Mouse (Mus musculus): ENCODE measurements at regions not wholly inside any gene's neighbourhood (a gene's known extent, or its start where the extent isn't known, plus 50 kb on each side); places are given as distances from the start of the nearest gene placed in this dataset.

- H3K4me2 ChIP-seq = no peak overlapping the region
- no peak for ATAC-seq
- H3K27ac ChIP-seq = no peak overlapping the region
- no peaks in the 10 kb centered on the region for H3K36me3 ChIP-seq (ENCODE audit: poor library complexity, severe bottlenecking)
- WGBS = 58% methylated on average over 6 of the region's 6 CpGs
- H3K27me3 ChIP-seq = no peaks in the 10 kb centered on the region
- no peak overlapping the region for H3K4me3 ChIP-seq
- H3K9ac ChIP-seq = no peak overlapping the region
- H3K4me1 ChIP-seq = peaks cover 7% of the 10 kb centered on the region
- H3K9me3 ChIP-seq (replicated peaks) = no peaks in the 10 kb centered on the region
Measured at GRCm38 (mm10) chr16:18683556-18683955, 53.8 kb upstream of the Sept5 start.

DNA sequence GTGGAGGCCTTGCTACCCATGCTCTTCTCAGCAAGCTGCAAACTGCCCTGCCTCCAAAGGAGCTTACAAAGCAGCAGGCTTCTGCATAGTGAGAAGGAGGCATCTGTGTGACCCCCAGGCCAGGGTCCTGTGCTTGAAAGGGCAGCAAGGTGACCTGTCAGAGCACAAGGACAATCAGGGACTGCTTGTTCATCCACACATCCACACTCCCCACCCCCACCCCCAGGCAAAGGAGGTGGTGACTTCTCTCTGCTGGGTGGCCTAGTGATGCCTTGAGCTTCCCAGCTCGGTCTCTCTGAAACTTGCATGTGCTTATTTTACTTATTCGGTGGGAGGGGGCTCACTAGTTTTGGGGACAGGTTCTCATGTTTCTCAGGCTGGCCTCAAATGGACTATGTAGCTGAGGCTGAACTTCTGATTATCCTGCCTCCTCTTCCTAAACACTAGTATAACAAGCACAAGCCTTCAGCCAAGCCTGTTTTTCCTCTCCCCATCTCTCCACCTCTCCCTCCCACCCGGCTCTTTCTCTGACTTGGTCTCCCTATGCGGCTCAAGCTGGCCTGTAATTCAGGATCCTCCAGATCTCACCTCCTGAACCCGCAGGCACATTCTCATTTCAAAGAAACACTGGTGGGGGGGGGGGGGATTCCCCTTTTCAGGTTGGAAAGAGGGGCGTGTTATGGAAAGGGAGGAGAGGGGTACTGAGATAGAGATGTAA is 56.4 kb upstream of the Sept5 start:
- Histone ChIP-seq H3K27ac (no peak overlapping the region), H3K36me3 (ENCODE audit: poor library complexity, severe bottlenecking) (no peaks in the 10 kb centered on the region), H3K27me3 (no peaks in the 10 kb centered on the region), H3K4me1 (peaks cover 7% of the 10 kb centered on the region), H3K9me3 (replicated peaks) (no peaks in the 10 kb centered on the region), H3K4me3 (no peak overlapping the region), H3K9ac (no peak overlapping the region), H3K4me2 (no peak overlapping the region)
- 13% methylated on average over 6 of the region's 6 CpGs for WGBS
- ATAC-seq = peak; percentile 30; the same call in 1 of the 2 replicates

DNA sequence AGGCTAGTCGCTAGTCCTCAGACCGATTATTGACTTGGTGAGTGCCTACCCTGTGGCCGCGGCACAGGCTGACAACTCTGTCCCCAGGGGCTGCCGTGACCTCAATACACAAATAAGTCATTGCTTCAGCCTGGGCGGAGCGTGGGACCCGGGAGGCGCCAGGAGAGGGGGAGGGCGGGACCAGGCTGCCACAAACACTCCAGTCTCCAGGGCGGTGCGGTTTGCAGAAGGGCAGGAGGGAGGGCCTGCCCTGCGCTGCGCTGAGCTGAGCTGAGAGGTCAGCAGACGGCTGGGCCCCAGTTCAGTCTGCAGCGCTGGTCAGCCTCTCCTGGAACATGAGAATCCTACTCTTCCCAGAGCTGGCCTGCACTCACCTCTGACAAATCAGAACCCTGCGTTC is 57.2 kb upstream of the Sept5 start:
- Histone ChIP-seq H3K4me1 (peaks cover 7% of the 10 kb centered on the region), H3K4me3 (peak overlapping the region; percentile 25), H3K9ac (peak overlapping the region; percentile 55; the same call in 1 of the 2 replicates), H3K9me3 (replicated peaks) (no peaks in the 10 kb centered on the region), H3K36me3 (ENCODE audit: poor library complexity, severe bottlenecking) (no peaks in the 10 kb centered on the region), H3K27ac (peak overlapping the region; percentile 32; the same call in 1 of the 2 replicates), H3K4me2 (peak overlapping the region; percentile 57), H3K27me3 (no peaks in the 10 kb centered on the region)
- ATAC-seq = peak; percentile 96
- under 1% methylated on average over 17 of the region's 17 CpGs for WGBS

GRCm38 (mm10) chr16:18687367-18687766 is 57.6 kb upstream of the Sept5 start:
- Histone ChIP-seq H3K9ac (peak overlapping the region; percentile 55; the same call in 1 of the 2 replicates), H3K36me3 (ENCODE audit: poor library complexity, severe bottlenecking) (no peaks in the 10 kb centered on the region), H3K4me1 (peaks cover 7% of the 10 kb centered on the region), H3K9me3 (replicated peaks) (no peaks in the 10 kb centered on the region), H3K4me2 (peak overlapping the region; percentile 57), H3K4me3 (peak overlapping the region; percentile 25; the same call in 1 of the 2 replicates), H3K27ac (peak overlapping the region; percentile 32; the same call in 1 of the 2 replicates), H3K27me3 (no peaks in the 10 kb centered on the region)
- WGBS = 4% methylated on average over 8 of the region's 8 CpGs
- ATAC-seq = peak; percentile 69; the same call in 1 of the 2 replicates

DNA sequence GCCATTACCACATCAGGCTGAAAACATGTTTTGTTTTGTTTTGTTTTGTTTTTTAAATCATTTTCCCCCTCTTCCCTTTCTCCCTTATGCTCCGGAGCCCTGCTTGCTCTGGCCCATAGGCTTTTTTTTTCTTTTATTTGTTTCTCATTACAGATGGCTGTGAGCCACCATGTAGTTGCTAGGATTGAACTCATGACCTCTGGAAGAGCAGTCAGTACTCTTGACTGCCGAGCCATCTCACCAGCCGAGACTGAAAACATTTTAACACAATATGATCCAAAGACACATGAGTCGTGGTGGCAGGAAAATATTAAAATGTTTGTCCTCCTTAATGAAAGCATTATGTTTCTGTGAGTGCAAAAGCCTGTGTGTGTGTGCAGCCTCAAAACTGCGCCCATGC is 65.8 kb upstream of the Sept5 start:
- Histone ChIP-seq H3K4me1 (peaks cover 6% of the 10 kb centered on the region; the same call in 1 of the 2 replicates), H3K36me3 (ENCODE audit: poor library complexity, severe bottlenecking) (no peaks in the 10 kb centered on the region), H3K4me2 (no peak overlapping the region), H3K9ac (no peak overlapping the region), H3K27me3 (no peaks in the 10 kb centered on the region), H3K9me3 (replicated peaks) (no peaks in the 10 kb centered on the region), H3K27ac (no peak overlapping the region), H3K4me3 (no peak overlapping the region)
- ATAC-seq = no peak
- WGBS = 73% methylated on average over 5 of the region's 5 CpGs

DNA sequence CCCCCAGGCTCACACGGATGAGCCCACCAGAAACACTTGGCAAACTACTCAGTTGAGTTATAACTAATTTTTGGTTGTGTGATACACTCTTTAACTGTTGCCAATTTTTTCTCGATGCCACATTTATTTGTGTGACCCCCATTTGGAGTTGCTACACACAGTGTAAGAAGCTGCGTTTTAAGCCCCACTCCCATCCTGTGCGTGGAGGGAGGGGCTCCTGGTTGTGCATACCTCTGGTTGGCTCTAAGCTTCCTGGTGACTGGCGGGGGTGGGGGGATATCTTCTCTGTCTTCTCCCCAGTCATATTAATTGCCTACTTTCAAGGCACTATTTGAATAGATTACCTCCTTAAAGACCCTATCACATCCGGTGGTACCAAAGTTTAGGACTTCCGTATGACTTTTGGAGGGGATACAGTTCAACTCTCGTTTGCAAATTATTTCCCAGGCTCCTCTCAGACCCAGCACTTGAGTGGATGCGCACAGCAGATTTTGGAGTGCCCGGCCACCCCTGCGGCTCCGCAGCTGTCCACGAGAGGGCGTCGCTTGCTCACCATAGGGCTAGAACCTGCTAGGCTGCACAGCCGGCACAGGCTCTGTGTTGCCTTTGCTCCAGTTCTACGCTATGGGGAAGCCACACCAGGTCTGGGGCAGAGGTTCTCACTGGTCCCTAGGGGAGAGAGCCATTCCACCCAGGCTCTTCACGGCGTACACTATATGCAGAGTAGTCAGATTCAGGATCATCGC is 66.5 kb upstream of the Sept5 start:
- H3K27ac ChIP-seq = no peak overlapping the region
- H3K27me3 ChIP-seq = no peaks in the 10 kb centered on the region
- no peaks in the 10 kb centered on the region for H3K9me3 ChIP-seq (replicated peaks)
- no peak overlapping the region for H3K4me3 ChIP-seq
- H3K9ac ChIP-seq = no peak overlapping the region
- H3K4me2 ChIP-seq = no peak overlapping the region
- 11% methylated on average over 20 of the region's 20 CpGs for WGBS
- H3K4me1 ChIP-seq = peaks cover 6% of the 10 kb centered on the region; the same call in 1 of the 2 replicates
- ATAC-seq = 0 out of 2 replicates have a peak, but pooled peaks have one; percentile 61
- no peaks in the 10 kb centered on the region for H3K36me3 ChIP-seq (ENCODE audit: poor library complexity, severe bottlenecking)

- Histone ChIP-seq H3K27ac (no peak overlapping the region), H3K4me3 (no peak overlapping the region), H3K9ac (no peak overlapping the region), H3K27me3 (no peaks in the 10 kb centered on the region), H3K36me3 (ENCODE audit: poor library complexity, severe bottlenecking) (no peaks in the 10 kb centered on the region), H3K4me2 (no peak overlapping the region), H3K4me1 (peaks cover 6% of the 10 kb centered on the region; the same call in 1 of the 2 replicates), H3K9me3 (replicated peaks) (no peaks in the 10 kb centered on the region)
- no peak for ATAC-seq
- 56% methylated on average over 5 of the region's 5 CpGs for WGBS
Measured at GRCm38 (mm10) chr16:18696820-18697168, 67.0 kb upstream of the Sept5 start.

DNA sequence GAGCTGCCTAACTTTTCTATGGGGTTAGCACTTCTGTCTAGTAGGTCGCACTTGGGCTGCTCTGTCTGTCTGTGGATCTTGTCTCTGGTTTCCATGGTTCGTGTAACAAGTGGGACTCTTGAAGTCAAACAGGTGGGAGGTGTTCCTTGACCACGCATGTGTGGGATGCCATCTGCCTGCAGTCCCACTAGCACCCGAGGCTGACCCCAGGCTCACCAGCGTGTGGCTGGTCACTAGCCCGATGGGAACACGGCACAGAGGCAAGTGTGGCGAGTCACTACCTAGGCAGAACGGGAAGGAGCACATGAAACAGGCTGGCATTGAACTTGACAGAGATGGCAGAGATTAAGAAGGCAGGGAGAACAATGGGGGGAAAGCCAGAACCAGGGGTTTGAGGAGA is 72.5 kb upstream of the Cldn5 start:
- 75% methylated on average over 9 of the region's 9 CpGs for WGBS
- Histone ChIP-seq H3K36me3 (ENCODE audit: poor library complexity, severe bottlenecking) (no peaks in the 10 kb centered on the region), H3K27me3 (no peaks in the 10 kb centered on the region), H3K9ac (no peak overlapping the region), H3K4me2 (no peak overlapping the region), H3K9me3 (replicated peaks) (no peaks in the 10 kb centered on the region), H3K4me3 (no peak overlapping the region), H3K27ac (no peak overlapping the region), H3K4me1 (no peaks in the 10 kb centered on the region)
- no peak for ATAC-seq

DNA sequence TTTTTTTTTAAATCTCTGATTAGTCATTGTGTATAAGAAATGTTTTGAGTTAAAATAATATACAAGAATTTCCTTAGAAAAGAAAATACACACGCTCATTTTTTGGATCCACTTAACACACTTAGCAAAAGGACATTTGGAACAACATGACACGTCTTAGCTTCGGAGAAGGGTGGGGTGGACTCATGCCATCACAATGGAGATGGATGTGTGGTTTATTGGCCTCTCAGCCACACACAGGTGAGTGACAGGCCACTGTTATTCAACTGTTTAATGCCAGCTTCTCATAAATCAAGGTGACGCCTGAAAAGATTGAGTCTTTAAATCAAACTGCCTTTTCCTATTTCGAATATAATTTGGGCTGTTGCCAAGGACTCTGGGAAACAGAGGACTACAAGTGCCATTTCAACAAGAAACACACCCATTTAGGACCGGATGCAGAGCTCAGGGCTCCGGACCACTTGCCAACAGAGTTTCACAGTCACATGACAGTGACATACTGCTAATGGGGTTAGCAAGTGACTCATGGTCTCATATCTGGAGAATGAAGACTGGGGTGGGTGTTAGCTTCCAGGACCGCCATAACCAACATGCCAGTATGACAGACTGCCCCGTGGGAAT is 71.5 kb upstream of the Cldn5 start:
- H3K27me3 ChIP-seq = no peaks in the 10 kb centered on the region
- no peak overlapping the region for H3K27ac ChIP-seq
- ATAC-seq = no peak
- H3K9ac ChIP-seq = no peak overlapping the region
- WGBS = 71% methylated on average over 9 of the region's 9 CpGs
- H3K4me1 ChIP-seq = no peaks in the 10 kb centered on the region
- H3K36me3 ChIP-seq (ENCODE audit: poor library complexity, severe bottlenecking) = no peaks in the 10 kb centered on the region
- no peaks in the 10 kb centered on the region for H3K9me3 ChIP-seq (replicated peaks)
- H3K4me2 ChIP-seq = no peak overlapping the region
- no peak overlapping the region for H3K4me3 ChIP-seq

GRCm38 (mm10) chr16:18711637-18712125 is 65.0 kb upstream of the Cldn5 start:
- no peak overlapping the region for H3K4me2 ChIP-seq
- 84% methylated on average over 1 of the region's 1 CpGs for WGBS
- H3K4me3 ChIP-seq = no peak overlapping the region
- no peaks in the 10 kb centered on the region for H3K4me1 ChIP-seq
- ATAC-seq = no peak
- no peak overlapping the region for H3K9ac ChIP-seq
- H3K27ac ChIP-seq = no peak overlapping the region
- H3K36me3 ChIP-seq (ENCODE audit: poor library complexity, severe bottlenecking) = no peaks in the 10 kb centered on the region
- H3K9me3 ChIP-seq (replicated peaks) = no peaks in the 10 kb centered on the region
- H3K27me3 ChIP-seq = no peaks in the 10 kb centered on the region

- Histone ChIP-seq H3K4me2 (no peak overlapping the region), H3K27ac (no peak overlapping the region), H3K4me1 (no peaks in the 10 kb centered on the region), H3K9me3 (replicated peaks) (no peaks in the 10 kb centered on the region), H3K36me3 (ENCODE audit: poor library complexity, severe bottlenecking) (no peaks in the 10 kb centered on the region), H3K27me3 (no peaks in the 10 kb centered on the region), H3K4me3 (no peak overlapping the region), H3K9ac (no peak overlapping the region)
- 78% methylated on average over 5 of the region's 5 CpGs for WGBS
- no peak for ATAC-seq
Measured at GRCm38 (mm10) chr16:18713017-18713416, 63.6 kb upstream of the Cldn5 start.

DNA sequence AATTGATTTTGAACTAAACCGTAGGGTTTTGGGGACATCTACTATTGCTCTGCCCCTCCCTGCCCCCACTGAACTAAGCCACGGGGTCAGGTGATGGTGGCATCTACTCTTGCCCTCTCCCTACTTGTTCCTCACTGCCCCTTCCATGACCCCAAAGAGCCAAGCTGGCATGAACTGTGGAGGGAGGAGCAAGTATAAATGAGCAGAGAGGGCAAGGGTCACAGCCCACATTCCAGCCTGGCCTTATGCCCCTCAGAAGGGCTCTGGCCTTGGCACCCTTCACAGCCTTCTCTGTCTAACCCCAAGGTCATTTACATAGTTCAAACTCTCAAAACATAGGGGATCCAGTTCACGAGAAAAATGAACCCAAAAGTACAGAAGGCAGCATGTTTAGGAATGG is 61.3 kb upstream of the Cldn5 start:
- H3K9me3 ChIP-seq (replicated peaks) = no peaks in the 10 kb centered on the region
- no peak overlapping the region for H3K9ac ChIP-seq
- no peaks in the 10 kb centered on the region for H3K4me1 ChIP-seq
- ATAC-seq = no peak
- H3K4me3 ChIP-seq = no peak overlapping the region
- WGBS = 71% methylated on average over 3 of the region's 3 CpGs
- H3K4me2 ChIP-seq = no peak overlapping the region
- H3K36me3 ChIP-seq (ENCODE audit: poor library complexity, severe bottlenecking) = no peaks in the 10 kb centered on the region
- H3K27ac ChIP-seq = no peak overlapping the region
- H3K27me3 ChIP-seq = no peaks in the 10 kb centered on the region

Data from forebrain, embryonic 13.5 days (tissue).